ENCODE assay signal across 30 mouse cellular contexts in the genomic region with DNA sequence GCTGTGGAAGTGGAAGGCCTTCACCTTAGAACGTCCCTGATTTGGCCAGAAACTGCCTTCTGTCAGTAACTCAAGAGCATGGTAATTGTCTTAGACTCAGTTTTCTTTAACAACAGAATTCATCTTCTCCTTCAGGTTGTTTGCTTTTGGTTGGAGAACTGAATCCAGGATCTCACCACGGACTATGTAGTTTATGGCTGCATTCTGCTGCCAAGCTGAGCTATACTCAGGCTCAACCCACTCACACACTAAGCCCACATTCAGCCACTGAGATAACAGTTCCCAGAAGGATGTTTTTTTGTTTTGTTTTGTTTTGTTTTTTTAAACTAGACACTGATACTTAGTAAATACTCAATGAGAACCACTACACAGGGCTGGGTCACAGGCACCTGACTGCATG.
"Had no signal": no experiment of that assay in that cellular context is flagged by ENCODE, and none has a peak within 500 bp of the region (broad histone marks: within the 10 kb centered on the region; RNA-seq: fewer than 3 reads in every experiment).

No protein-coding gene starts in this region.

- H3K27ac ChIP-seq: left cerebral cortex, adult 2 months; limb, embryonic 10.5 days; limb, embryonic 12.5 days; limb, embryonic 13.5 days; limb, embryonic 15.5 days; liver, embryonic 12.5 days; liver, embryonic 13.5 days; liver, embryonic 14.5 days; liver, embryonic 15.5 days; lung, embryonic 15.5 days; macrophage; midbrain, embryonic 10.5 days; midbrain, embryonic 12.5 days; midbrain, embryonic 15.5 days had no signal

- DNase-seq: left cerebral cortex, postnatal 4 days; liver; liver, embryonic 13.5 days; liver, postnatal 0 days; lung, adult 18-20 months; lung, adult 2 months; lung, embryonic 14.5 days; lung, postnatal 10 days; lung, postnatal 14 days; lung, postnatal 36 days; lung, postnatal 4 days; midbrain, embryonic 14.5 days had no signal

- H3K9me3 ChIP-seq: limb, embryonic 10.5 days; limb, embryonic 12.5 days; limb, embryonic 13.5 days; limb, embryonic 15.5 days; liver, embryonic 12.5 days; liver, embryonic 13.5 days; liver, embryonic 15.5 days; lung, embryonic 15.5 days; megakaryocyte, embryonic 14.5 days; midbrain, embryonic 10.5 days; midbrain, embryonic 12.5 days; midbrain, embryonic 15.5 days had no signal

- H3K27me3 ChIP-seq: limb, embryonic 12.5 days; limb, embryonic 13.5 days; limb, embryonic 15.5 days; liver, embryonic 12.5 days; liver, embryonic 13.5 days; liver, embryonic 15.5 days; lung, embryonic 15.5 days; megakaryocyte, embryonic 14.5 days; midbrain, embryonic 12.5 days; midbrain, embryonic 15.5 days had no signal

- H3K4me3 ChIP-seq: left cerebral cortex, adult 2 months; limb, embryonic 10.5 days; limb, embryonic 12.5 days; limb, embryonic 13.5 days; limb, embryonic 15.5 days; liver, embryonic 12.5 days; liver, embryonic 13.5 days; liver, embryonic 15.5 days; lung, embryonic 15.5 days; megakaryocyte, embryonic 14.5 days; midbrain, embryonic 10.5 days; midbrain, embryonic 12.5 days; midbrain, embryonic 15.5 days; myocyte had no signal

- ATAC-seq: liver, embryonic 12.5 days; liver, postnatal 0 days; lung, postnatal 0 days; midbrain, embryonic 15.5 days; midbrain, embryonic 16.5 days had no signal

- H3K9ac ChIP-seq: limb, embryonic 12.5 days; limb, embryonic 13.5 days; limb, embryonic 15.5 days; liver, embryonic 12.5 days; liver, embryonic 13.5 days; liver, embryonic 14.5 days; liver, embryonic 15.5 days; liver, postnatal 0 days; lung, embryonic 14.5 days; lung, embryonic 15.5 days; midbrain, embryonic 12.5 days; midbrain, embryonic 15.5 days had no signal

- H3K4me2 ChIP-seq: limb, embryonic 12.5 days; limb, embryonic 13.5 days; limb, embryonic 15.5 days; liver, embryonic 11.5 days; liver, embryonic 12.5 days; liver, embryonic 13.5 days; liver, embryonic 15.5 days; lung, embryonic 14.5 days; lung, embryonic 15.5 days; midbrain, embryonic 12.5 days; midbrain, embryonic 15.5 days had no signal

- H3K4me1 ChIP-seq: limb, embryonic 10.5 days; limb, embryonic 12.5 days; limb, embryonic 13.5 days; limb, embryonic 15.5 days; liver, embryonic 12.5 days; liver, embryonic 13.5 days; lung, embryonic 15.5 days; megakaryocyte, embryonic 14.5 days; midbrain, embryonic 10.5 days; midbrain, embryonic 12.5 days; midbrain, embryonic 15.5 days had no signal
